Mouse (Mus musculus): ENCODE measurements around the gene Ss18l1. TPM values are rescaled to one million over a fixed set of nuclear protein-coding genes. Genes with fewer than 3 reads are reported as not detected.

The Ss18l1 gene
- polyA plus RNA-seq, 1 experiment from 2014 or later = 25.0 TPM

GRCm38 (mm10) chr2:180116741-180117484 is 74.6 kb downstream of the Ss18l1 start:
- no peak for ATAC-seq (ENCODE audit: low FRiP score)
- Histone ChIP-seq H3K9ac (peak overlapping the region; percentile 44; the same call in 1 of the 2 replicates), H3K4me1 (peaks cover 60% of the 10 kb centered on the region), H3K36me3 (replicated peaks) (no peaks in the 10 kb centered on the region), H3K27ac (peak overlapping the region; percentile 92), H3K4me3 (replicated peaks) (no peak overlapping the region), H3K27me3 (no peaks in the 10 kb centered on the region; the same call in 1 of the 2 replicates), H3K9me3 (no peaks in the 10 kb centered on the region), H3K4me2 (peak overlapping the region; percentile 80; the same call in 1 of the 2 replicates)
- WGBS = 74% methylated on average over 8 of the region's 8 CpGs

DNA sequence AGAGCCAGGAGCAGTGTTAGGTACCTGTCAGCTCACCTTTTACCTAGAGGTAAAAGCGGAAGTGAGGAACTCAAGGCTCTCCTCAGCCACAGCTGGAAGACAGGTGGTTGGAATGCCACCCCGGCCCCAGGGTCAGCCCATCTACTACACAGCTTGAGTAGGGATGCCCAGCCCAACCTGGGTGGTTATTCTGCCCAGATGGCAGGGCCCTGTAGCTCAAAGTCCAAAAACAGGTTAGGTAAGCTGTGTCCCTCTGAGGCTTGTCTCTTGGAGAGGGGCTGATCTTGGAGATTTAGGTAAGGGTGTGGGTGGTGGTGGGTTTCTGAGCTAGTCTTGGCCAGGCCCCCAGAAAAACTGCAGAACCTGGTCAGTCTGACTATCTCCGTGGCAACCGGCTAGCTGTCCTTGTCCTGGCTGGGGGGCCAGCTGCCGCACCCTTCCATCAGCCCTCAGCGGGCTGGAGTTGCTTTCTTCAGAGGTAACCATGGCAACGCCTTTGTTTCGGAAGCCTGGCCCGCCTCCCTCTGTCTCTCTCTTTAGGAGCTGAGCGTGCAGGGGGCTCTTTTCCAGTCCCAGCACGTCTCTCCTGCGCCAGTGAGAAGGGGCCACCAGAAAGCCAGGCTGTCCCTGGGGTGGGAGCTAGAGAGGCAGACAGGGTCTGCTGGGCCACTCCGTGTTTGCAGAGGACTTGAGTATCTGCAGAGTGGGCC is 75.3 kb downstream of the Ss18l1 start:
- Histone ChIP-seq H3K9me3 (no peaks in the 10 kb centered on the region), H3K27me3 (no peaks in the 10 kb centered on the region; the same call in 1 of the 2 replicates), H3K4me3 (replicated peaks) (peak overlapping the region; percentile 90), H3K4me1 (peaks cover 60% of the 10 kb centered on the region), H3K36me3 (replicated peaks) (no peaks in the 10 kb centered on the region), H3K27ac (peak overlapping the region; percentile 92), H3K9ac (peak overlapping the region; percentile 44), H3K4me2 (peak overlapping the region; percentile 80)
- WGBS = 6% methylated on average over 13 of the region's 13 CpGs
- ATAC-seq (ENCODE audit: low FRiP score) = peak; percentile 69

DNA sequence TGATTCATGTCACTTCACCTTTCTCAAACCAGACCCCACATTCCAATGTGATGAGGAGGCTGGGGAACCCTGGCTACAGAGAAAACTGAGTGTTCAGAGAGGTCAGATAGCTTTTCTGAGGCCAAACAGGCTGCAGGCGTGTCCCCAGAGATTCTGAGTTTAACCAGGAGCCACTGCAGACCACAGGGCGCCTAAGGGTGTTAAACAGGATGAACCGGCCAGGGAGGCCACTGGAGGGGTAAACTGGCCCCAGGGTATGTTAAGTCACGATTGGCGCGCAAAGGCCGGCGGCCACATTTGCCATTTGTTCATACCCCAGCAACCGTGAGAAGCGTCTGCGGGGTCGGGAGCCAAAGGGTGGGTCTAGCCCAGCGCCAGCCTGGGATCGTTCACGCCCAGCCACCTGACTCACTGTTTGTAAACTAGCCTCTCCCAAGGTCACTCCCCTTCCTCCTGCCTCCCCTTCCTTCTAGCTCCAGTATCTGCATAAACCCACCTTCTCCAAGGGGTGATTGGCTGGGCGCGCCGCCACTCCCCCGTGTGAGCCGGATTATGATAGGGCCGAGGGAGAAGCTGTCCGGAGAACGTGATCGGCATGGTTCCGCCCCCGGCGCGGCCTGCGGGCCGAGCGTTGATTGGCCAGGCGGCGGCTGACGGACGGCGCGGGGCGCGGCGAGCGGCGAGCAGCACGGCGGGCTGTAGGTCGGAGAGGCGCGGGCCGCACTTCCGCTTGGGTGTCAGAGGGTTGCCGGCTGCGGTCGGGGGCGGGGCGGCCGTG is 76.5 kb downstream of the Ss18l1 start, which contains the start of gene Osbpl2:
Gene Osbpl2, plus strand, starts transcription at position 646 of the 778 bp plus-strand sequence.
- under 1% methylated on average over 51 of the region's 55 CpGs for WGBS
- peak within 1 kb of the TSS; percentile 92 for H3K27ac ChIP-seq
- peak within 1 kb of the TSS; percentile 86 for H3K9ac ChIP-seq
- peak within 1 kb of the TSS; percentile 81 for H3K4me2 ChIP-seq
- H3K4me3 ChIP-seq (replicated peaks) = peak within 1 kb of the TSS; percentile 90
- ATAC-seq (ENCODE audit: low FRiP score) = peak; percentile 97
- H3K36me3 ChIP-seq (replicated peaks) = peaks cover 7% of the 10 kb centered on the region; the same call in 1 of the 2 replicates
- no peaks in the 10 kb centered on the region for H3K9me3 ChIP-seq
- H3K27me3 ChIP-seq = no peaks in the 10 kb centered on the region; the same call in 1 of the 2 replicates
- peaks cover 60% of the 10 kb centered on the region for H3K4me1 ChIP-seq

Other genes starting within 250 kb of the Ss18l1 start
- gene Taf4, start 65.9 kb upstream of the Ss18l1 start, polyA plus RNA-seq (2016; fragmentation: Nextera tagmentation; extraction: Ambion mirVana) = 5.2 and 5.8 TPM in 2 replicates
- gene Lsm14b, start 17.5 kb upstream of the Ss18l1 start, polyA plus RNA-seq (2016; fragmentation: Nextera tagmentation; extraction: Ambion mirVana) = 15.4 and 15.7 TPM in 2 replicates
- 666 and 694 TPM in 2 replicates for gene Psma7, start 76 bp upstream of the Ss18l1 start, polyA plus RNA-seq (2016; fragmentation: Nextera tagmentation; extraction: Ambion mirVana)
- 31.5 and 31.6 TPM in 2 replicates for gene Mtg2, start 28.1 kb downstream of the Ss18l1 start, polyA plus RNA-seq (2016; fragmentation: Nextera tagmentation; extraction: Ambion mirVana)
- 3.3 and 3.5 TPM in 2 replicates for gene Hrh3, start 62.0 kb downstream of the Ss18l1 start, polyA plus RNA-seq (2016; fragmentation: Nextera tagmentation; extraction: Ambion mirVana)
- gene Osbpl2, start 76.8 kb downstream of the Ss18l1 start, polyA plus RNA-seq (2016; fragmentation: Nextera tagmentation; extraction: Ambion mirVana) = 46.2 and 46.9 TPM in 2 replicates
- 213 and 225 TPM in 2 replicates for gene Adrm1, start 129.0 kb downstream of the Ss18l1 start, polyA plus RNA-seq (2016; fragmentation: Nextera tagmentation; extraction: Ambion mirVana)
- gene Lama5, start 183.3 kb downstream of the Ss18l1 start, polyA plus RNA-seq (2016; fragmentation: Nextera tagmentation; extraction: Ambion mirVana) = 4.9 and 5.1 TPM in 2 replicates
- 464 and 488 TPM in 2 replicates for gene Rps21, start 214.9 kb downstream of the Ss18l1 start, polyA plus RNA-seq (2016; fragmentation: Nextera tagmentation; extraction: Ambion mirVana)
- 17.7 and 20.8 TPM in 2 replicates for gene Cables2, start 231.0 kb downstream of the Ss18l1 start, polyA plus RNA-seq (2016; fragmentation: Nextera tagmentation; extraction: Ambion mirVana)
- gene Rbbp8nl, start 247.4 kb downstream of the Ss18l1 start, polyA plus RNA-seq (2016; fragmentation: Nextera tagmentation; extraction: Ambion mirVana) = 0.10 and 0.13 TPM in 2 replicates